Mouse (Mus musculus) stomach, postnatal 0 days (tissue): Measurements from ENCODE around the gene Ubash3a. TPM values are rescaled to one million over a fixed set of nuclear protein-coding genes. Genes with fewer than 3 reads are reported as not detected.

Source experiments
- ATAC-seq: fragments of 200-750 bp; cut with Nextera tagmentation; 2 replicates; pipeline ENCODE4 v1.8.0; 2017; ENCODE audit not compliant: low FRiP score, low TSS enrichment
- DNase-seq: peaks from one replicate; pipeline ENCODE4 v3.0.0-alpha.2; 2016; ENCODE audit warnings: low spot score
- H3K27ac ChIP-seq: fragments of 300-500 bp; sonication (generic); replicated peaks from 2 replicates; pipeline ENCODE4 v1.5.1; 2014; ENCODE audit warnings: mild to moderate bottlenecking, control low read depth
- H3K27me3 ChIP-seq: fragments of 300-500 bp; sonication (generic); 2 replicates; pipeline ENCODE4 v1.6.1; 2014; ENCODE audit warnings: low read length; ENCODE audit not compliant: control insufficient read depth, insufficient read depth
- H3K36me3 ChIP-seq: fragments of 300-500 bp; sonication (generic); 2 replicates; pipeline ENCODE4 v1.6.1; 2014; ENCODE audit warnings: low read length, mixed read lengths; ENCODE audit not compliant: control insufficient read depth, insufficient read depth
- H3K4me1 ChIP-seq: fragments of 300-500 bp; sonication (generic); replicated peaks from 2 replicates; pipeline ENCODE4 v1.6.1; 2014; ENCODE audit warnings: antibody characterized with exemption; ENCODE audit not compliant: control insufficient read depth, insufficient read depth
- H3K4me2 ChIP-seq: fragments of 300-500 bp; sonication (generic); replicated peaks from 2 replicates; pipeline ENCODE4 v1.6.1; 2014; ENCODE audit warnings: low read depth, mild to moderate bottlenecking, control low read depth, moderate library complexity
- H3K4me3 ChIP-seq: fragments of 300-500 bp; sonication (generic); 2 replicates; pipeline ENCODE4 v1.5.1; 2014; ENCODE audit warnings: low read depth, low read length, control low read depth
- H3K9ac ChIP-seq: fragments of 300-500 bp; sonication (generic); 2 replicates; pipeline ENCODE4 v1.6.1; 2014; ENCODE audit warnings: mild to moderate bottlenecking, low read length, control low read depth, mixed read lengths
- H3K9me3 ChIP-seq: fragments of 300-500 bp; sonication (generic); 2 replicates; pipeline ENCODE4 v1.6.1; 2016; ENCODE audit warnings: low read length; ENCODE audit not compliant: control insufficient read depth
- CTCF ChIP-seq: IDR thresholded peaks from 2 replicates; pipeline ENCODE4 v1.5.1; 2016; ENCODE audit warnings: antibody characterized with exemption, low read depth, mild to moderate bottlenecking, moderate library complexity
- EP300 ChIP-seq: optimal IDR thresholded peaks from 2 replicates; pipeline ENCODE3; 2016; ENCODE audit warnings: antibody characterized with exemption
- WGBS: fragments of 180-500 bp; shearing (Covaris S2); extraction: QIAGEN DNeasy Blood & Tissue Kit; methylation state at CpG from one replicate; pipeline ENCODE4 v1.1.7; 2014; 5-methylcytosine and 5-hydroxymethylcytosine counted together
- polyA plus RNA-seq: library from polyadenylated mRNA; unstranded; fragments of >200 nt; fragmentation: Nextera tagmentation; extraction: Ambion mirVana; gene quantifications from 2 replicates; pipeline ENCODE4 v1.2.1, GENCODE M21; 2015

Ubash3a gene
- polyA plus RNA-seq, 1 experiment from 2014 or later: 0.13 TPM

DNA sequence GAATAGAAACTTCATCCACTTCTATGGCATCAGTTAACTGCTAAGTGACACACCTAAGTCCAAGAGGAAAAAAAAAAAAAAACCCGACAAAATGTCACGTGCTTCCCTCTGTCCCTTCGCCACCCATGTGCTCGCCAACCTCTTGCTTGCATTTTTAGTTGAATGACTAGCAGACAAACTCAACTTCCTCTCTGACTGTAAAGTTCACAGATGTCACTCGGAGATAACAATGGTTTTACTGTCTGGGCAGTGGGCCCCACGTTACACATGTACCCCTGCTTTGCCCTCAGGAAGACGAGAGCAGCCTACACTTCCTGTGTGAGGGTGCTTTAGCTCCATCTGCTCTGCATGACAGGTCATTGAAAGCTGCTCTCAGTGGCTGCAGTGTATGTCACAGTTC, 16.2 kb downstream of the Ubash3a start:
- Histone ChIP-seq H3K9me3 (no peaks in the 10 kb centered on the region), H3K27ac (no peak overlapping the region), H3K36me3 (no peaks in the 10 kb centered on the region), H3K27me3 (no peaks in the 10 kb centered on the region), H3K9ac (no peak overlapping the region), H3K4me3 (no peak overlapping the region), H3K4me1 (no peaks in the 10 kb centered on the region), H3K4me2 (no peak overlapping the region)
- DNase-seq: no peak
- no peak for ATAC-seq
- WGBS: 72% methylated on average over 7 of the region's 7 CpGs
- no peak for TF ChIP-seq EP300
- no peak for TF ChIP-seq CTCF

DNA sequence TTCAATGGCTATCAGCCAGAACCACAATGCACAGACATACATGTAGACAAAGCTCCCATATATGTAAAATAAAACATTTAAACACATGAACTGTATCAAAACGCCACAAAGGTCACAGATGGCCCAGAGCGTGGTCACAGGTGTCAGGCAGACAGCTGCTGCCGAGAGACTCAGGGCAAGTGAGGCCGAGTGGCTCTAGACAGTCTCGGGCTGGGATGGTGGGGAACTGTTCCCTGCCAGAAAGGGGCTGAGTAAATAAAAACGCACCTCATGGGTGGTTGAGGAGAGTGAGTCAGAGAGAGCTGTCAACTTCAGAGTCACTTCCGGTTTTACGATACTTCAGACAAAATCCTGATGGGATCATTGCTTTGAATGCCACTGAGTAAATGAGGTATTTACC, 16.9 kb downstream of the Ubash3a start:
- no peak for DNase-seq
- Histone ChIP-seq H3K36me3 (no peaks in the 10 kb centered on the region), H3K9me3 (no peaks in the 10 kb centered on the region), H3K4me1 (no peaks in the 10 kb centered on the region), H3K4me3 (no peak overlapping the region), H3K27me3 (no peaks in the 10 kb centered on the region), H3K4me2 (no peak overlapping the region), H3K9ac (no peak overlapping the region), H3K27ac (no peak overlapping the region)
- no peak for ATAC-seq
- WGBS: 69% methylated on average over 8 of the region's 8 CpGs
- TF ChIP-seq CTCF (no peak), EP300 (no peak)

DNA sequence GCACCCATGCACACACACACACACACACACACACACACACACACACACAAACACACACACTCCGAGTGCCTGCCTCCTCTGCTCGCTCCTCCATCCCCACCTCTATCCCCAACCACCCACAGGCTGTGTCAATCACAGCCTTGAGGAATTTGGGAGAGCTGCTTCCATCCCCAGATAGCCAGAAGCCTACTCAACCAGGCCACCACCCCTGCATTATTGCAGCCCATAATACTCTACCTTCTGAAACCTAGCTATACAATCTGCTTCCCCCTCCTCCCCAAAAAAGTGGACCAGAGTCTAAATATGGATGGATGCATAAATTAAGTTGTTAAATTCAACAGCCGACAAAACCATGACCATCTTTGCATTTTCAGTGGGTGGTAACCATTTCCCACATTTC, 18.7 kb downstream of the Ubash3a start:
- WGBS: 56% methylated on average over 2 of the region's 3 CpGs
- DNase-seq (no peak), ATAC-seq (no peak)
- Histone ChIP-seq H3K4me2 (no peak overlapping the region), H3K27ac (no peak overlapping the region), H3K27me3 (no peaks in the 10 kb centered on the region), H3K9me3 (no peaks in the 10 kb centered on the region), H3K36me3 (no peaks in the 10 kb centered on the region), H3K4me1 (no peaks in the 10 kb centered on the region), H3K9ac (no peak overlapping the region), H3K4me3 (no peak overlapping the region)
- TF ChIP-seq CTCF (no peak), EP300 (no peak)

DNA sequence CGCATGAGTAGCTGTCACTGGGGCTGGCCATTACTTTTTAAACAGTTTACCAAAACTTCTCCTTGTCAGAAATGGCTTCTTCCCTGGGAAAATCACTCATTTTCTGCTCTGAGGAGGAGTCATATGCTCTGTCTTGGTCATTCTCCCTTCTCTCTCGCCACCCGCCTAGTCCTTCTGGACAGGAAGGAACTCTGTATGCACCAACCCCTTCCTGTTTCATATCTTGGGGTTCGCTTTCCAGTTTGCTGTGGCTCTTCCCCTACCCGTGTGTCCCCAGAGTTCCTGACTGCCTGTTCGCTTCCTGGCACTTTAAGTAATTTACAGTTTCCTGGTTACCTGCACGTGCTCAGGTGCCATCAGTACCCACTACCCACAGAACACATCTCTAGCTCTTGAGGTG, 19.3 kb downstream of the Ubash3a start:
- no peaks in the 10 kb centered on the region for H3K27me3 ChIP-seq
- ATAC-seq (no peak), DNase-seq (no peak)
- H3K9me3 ChIP-seq: no peaks in the 10 kb centered on the region
- no peak overlapping the region for H3K4me3 ChIP-seq
- no peak overlapping the region for H3K9ac ChIP-seq
- WGBS: 77% methylated on average over 7 of the region's 7 CpGs
- TF ChIP-seq CTCF: no peak
- no peak for TF ChIP-seq EP300
- H3K27ac ChIP-seq: no peak overlapping the region
- no peak overlapping the region for H3K4me2 ChIP-seq
- no peaks in the 10 kb centered on the region for H3K4me1 ChIP-seq
- no peaks in the 10 kb centered on the region for H3K36me3 ChIP-seq

DNA sequence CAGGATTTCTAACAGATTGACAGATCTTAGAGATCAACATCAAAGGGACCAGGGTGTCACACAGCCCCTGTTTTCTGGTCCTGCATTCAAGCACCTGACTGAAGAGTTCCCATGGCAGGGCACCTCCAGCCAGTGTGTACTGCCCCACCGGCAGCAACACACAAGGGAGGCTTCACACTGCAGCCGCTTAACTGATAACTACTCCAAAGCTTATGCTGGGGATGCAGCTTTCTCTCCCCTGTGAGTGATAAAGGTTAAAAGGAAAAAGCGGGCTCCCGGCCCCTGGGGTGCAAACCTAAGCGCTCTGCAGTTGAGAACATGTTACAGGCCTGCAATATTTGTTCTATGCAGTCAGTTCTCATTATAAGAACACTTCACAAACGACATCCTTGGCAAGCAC, 24.1 kb downstream of the Ubash3a start:
- H3K27me3 ChIP-seq: no peaks in the 10 kb centered on the region
- H3K27ac ChIP-seq: no peak overlapping the region
- 59% methylated on average over 6 of the region's 6 CpGs for WGBS

DNA sequence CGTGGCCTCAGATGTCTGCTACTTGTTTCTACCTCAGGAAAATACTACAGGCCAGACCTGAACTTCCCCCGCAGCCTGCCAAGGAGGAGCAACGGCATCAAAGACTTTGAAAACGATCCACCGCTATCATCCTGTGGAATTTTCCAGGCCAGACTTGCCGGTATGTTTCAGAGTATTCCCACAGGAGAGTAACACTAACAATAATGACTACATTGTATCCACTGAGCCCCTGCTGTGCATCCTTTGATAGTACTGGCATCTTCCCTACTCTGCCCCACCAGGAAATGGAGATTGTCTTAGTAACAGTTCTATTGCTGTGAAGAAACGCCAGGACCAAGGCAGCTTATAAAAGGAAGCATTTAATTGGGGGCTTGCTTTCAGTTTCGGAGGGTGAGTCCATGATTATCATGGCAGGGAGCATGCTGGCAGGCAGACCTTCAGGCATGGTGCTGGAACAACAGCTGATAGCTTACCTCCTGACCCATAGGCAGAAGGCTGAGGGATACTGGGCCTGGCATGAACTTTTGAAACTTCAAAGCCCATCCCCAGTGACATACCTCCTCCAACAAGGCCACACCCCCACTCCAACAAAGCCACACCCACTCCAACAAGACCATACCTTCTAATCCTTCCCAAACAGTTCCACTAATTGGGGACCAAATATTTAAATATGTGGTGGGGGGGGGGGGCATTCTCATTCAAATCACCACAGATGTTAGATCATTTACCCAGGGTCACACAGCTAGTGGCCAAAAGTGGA, 24.8 kb downstream of the Ubash3a start:
- Histone ChIP-seq H3K27ac (no peak overlapping the region), H3K4me3 (no peak overlapping the region), H3K27me3 (no peaks in the 10 kb centered on the region), H3K9me3 (no peaks in the 10 kb centered on the region), H3K36me3 (no peaks in the 10 kb centered on the region), H3K4me2 (no peak overlapping the region), H3K9ac (no peak overlapping the region), H3K4me1 (no peaks in the 10 kb centered on the region)
- no peak for DNase-seq
- WGBS: 59% methylated on average over 8 of the region's 8 CpGs
- TF ChIP-seq CTCF (no peak), EP300 (no peak)
- ATAC-seq: no peak

More for the DNA sequence above, 24.1 kb downstream of the Ubash3a start:
- DNase-seq (no peak), ATAC-seq (no peak)
- no peak overlapping the region for H3K4me3 ChIP-seq
- H3K9ac ChIP-seq: no peak overlapping the region
- H3K4me2 ChIP-seq: no peak overlapping the region
- no peaks in the 10 kb centered on the region for H3K9me3 ChIP-seq
- no peaks in the 10 kb centered on the region for H3K36me3 ChIP-seq
- TF ChIP-seq CTCF (no peak), EP300 (no peak)
- no peaks in the 10 kb centered on the region for H3K4me1 ChIP-seq
